Mouse (Mus musculus) kidney, adult 8-10 months (tissue): Measurements from ENCODE around the gene Thap12.

Experiments used
- DNase-seq, 2 experiments: peaks; one replicate each; pipeline ENCODE4 v3.0.0; 2022

Gene Thap12

GRCm38 (mm10) chr7:98698590-98698989, 4.3 kb upstream of the Thap12 start:
- no peak for DNase-seq

- no peak for DNase-seq
Measured at GRCm38 (mm10) chr7:98701771-98702170, 1.1 kb upstream of the Thap12 start.

GRCm38 (mm10) chr7:98703365-98703881, 520 bp downstream of the Thap12 start:
- peak in 1 of 2 experiments; percentile 29 for DNase-seq

- no peak for DNase-seq
Measured at GRCm38 (mm10) chr7:98704276-98704675, 1.4 kb downstream of the Thap12 start.

- DNase-seq = no peak
Measured at GRCm38 (mm10) chr7:98713661-98714060, 10.8 kb downstream of the Thap12 start.

GRCm38 (mm10) chr7:98717438-98717837, 14.5 kb downstream of the Thap12 start:
- DNase-seq = no peak

- no peak for DNase-seq
Measured at GRCm38 (mm10) chr7:98719761-98720160, 16.9 kb downstream of the Thap12 start.

- DNase-seq = no peak
Measured at GRCm38 (mm10) chr7:98720731-98721130, 17.8 kb downstream of the Thap12 start.

DNA sequence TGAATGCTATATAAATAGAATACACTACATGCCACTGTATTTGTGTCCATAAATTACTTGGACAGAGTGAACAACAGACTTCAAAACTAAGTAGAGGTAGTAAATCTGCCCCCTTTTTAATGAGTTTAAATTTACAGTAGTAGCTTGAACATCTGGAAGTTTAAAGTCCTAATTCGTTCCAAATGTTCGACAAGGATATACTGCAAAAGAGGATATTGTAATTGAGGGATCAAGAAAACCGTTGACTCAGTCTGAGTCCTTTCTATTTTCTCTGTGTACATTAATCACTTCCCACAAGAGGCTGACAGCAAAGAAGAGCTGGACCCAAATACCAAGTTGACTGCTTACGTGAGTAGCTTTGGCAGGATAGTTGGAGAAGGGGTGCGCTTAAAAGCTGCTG, 18.3 kb downstream of the Thap12 start:
- DNase-seq = no peak

DNA sequence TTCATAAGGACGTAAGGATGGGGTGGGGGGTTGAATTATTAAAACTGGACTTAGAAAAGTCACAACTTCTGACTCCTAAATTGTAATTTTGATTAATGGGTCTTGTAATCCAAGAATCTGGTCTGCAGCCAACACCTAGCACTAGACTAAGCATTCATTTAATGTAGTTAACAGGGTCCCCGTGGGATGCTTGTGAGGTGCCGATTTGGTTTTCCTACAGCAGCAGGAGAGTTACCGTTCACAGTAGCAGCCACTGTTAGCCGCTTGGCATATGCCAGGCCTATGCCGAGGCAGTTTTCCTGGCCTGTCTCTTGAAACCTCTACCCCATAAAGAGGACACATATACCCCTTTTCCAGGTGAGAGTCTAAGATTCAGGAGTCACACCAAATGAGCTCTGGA, 18.7 kb downstream of the Thap12 start:
- no peak for DNase-seq

GRCm38 (mm10) chr7:98725686-98726195, 22.8 kb downstream of the Thap12 start:
- no peak for DNase-seq

DNA sequence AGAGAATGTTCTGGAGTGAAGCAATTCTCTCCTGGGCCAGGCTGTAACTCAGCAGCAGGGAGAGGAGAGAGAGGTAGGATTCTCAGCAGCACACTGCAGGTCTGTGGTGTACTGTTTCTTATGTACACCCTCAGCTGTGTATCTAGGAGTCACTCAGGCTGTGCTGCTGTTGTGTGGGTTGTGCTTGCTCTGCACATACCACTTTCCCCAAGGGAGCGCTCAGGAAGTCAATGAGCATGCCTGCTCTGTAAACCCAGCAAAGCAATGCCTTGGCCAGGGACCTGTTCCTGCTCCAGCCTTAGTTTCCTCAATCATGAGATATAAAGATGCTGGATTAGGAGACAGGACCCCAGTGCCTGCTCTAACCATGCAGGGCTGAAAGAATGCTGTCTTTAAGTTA, 25.1 kb downstream of the Thap12 start:
- no peak for DNase-seq

DNA sequence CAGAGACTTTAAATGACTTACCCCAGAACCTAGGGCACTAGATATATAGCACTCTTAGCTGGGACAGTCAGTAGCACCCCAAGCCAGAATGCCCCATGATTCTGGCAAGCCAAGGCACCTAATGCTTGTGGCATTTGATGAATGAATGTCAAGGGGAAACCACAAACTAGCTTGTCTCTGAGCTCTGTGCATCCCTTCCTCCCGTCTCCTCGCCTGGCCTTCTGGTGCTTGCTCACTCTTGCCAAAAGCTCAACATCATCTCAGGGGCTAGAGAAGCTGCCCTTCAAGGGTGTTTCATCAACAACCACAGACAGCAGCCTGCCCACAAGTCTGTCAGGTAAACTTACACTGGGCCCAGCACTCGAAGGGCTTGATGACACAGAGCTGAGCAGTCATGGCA, 25.6 kb downstream of the Thap12 start:
- DNase-seq = no peak

GRCm38 (mm10) chr7:98729661-98730271, 26.9 kb downstream of the Thap12 start:
- DNase-seq = peak in 1 of 2 experiments; percentile 14

DNA sequence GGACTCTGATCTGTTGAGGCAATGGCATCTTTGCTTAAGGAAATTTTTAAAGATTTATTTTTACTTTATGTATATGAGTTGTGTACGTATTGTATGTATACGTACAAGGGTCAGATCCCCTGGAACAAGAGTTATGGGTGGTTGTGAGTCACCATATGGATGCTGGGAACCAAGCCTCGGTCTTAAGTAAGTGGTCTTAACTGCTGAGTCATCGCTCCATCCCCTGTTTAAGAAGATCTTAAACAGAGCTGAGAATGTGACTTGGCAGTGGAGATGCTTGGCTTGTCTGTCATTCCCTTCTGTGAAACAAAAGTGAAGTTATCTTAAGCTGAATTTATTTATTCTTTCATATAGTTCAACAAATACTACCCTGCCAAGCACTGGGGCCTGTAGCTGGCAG, 31.1 kb downstream of the Thap12 start:
- DNase-seq = no peak

GRCm38 (mm10) chr7:98734876-98735275, 32.0 kb downstream of the Thap12 start:
- no peak for DNase-seq

- no peak for DNase-seq
Measured at GRCm38 (mm10) chr7:98736780-98737550, 34.1 kb downstream of the Thap12 start.

- DNase-seq = no peak
Measured at GRCm38 (mm10) chr7:98740363-98740762, 37.5 kb downstream of the Thap12 start.

- DNase-seq = peak; percentile 45 to 67
Measured at GRCm38 (mm10) chr7:98743312-98743711, 40.4 kb downstream of the Thap12 start.

GRCm38 (mm10) chr7:98750404-98750803, 47.5 kb downstream of the Thap12 start:
- peak in 1 of 2 experiments; percentile 18 for DNase-seq

DNA sequence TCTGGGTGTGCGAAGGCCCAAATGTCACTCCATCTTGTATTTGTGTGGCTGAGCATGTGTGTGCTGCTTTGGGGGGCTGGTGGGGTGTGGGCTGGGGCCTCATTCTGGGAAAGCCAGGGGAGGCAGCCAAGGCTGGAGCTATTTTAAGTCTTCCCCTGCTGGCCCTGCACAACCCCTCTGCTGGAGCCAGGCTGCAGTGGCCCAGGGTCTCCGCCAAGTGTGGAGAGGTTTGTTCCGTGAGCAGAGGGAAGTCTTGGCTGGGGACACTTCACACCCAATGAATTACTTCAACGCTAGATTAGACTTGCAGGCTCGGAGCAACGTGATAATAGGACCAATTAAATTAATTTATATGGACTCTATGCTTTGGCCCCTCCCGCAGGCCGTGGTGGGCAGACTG, 49.8 kb downstream of the Thap12 start:
- DNase-seq = no peak

- no peak for DNase-seq
Measured at GRCm38 (mm10) chr7:98756050-98756449, 53.1 kb downstream of the Thap12 start.

DNA sequence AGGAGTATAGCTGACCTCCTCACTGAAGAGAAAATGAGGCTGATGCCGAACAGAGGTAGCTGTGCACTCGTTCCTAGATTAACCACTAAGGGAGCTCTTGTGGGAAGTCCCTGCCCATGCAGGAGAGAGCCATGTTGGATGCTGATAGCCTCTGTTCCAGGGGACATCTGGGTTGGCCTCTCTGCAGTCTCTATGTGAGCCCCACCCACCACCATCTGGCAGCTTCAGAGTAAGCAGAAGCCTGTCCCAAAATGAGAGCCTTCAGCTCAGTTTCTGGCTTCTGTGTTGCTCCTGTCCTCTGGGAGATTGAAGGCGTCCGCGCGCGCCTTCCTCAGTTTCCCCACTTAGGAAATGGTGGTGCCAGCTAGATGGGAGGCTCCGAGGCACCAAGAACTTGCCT, 53.7 kb downstream of the Thap12 start:
- no peak for DNase-seq

- DNase-seq = no peak
Measured at GRCm38 (mm10) chr7:98760126-98760525, 57.2 kb downstream of the Thap12 start.
